In the genomic region with DNA sequence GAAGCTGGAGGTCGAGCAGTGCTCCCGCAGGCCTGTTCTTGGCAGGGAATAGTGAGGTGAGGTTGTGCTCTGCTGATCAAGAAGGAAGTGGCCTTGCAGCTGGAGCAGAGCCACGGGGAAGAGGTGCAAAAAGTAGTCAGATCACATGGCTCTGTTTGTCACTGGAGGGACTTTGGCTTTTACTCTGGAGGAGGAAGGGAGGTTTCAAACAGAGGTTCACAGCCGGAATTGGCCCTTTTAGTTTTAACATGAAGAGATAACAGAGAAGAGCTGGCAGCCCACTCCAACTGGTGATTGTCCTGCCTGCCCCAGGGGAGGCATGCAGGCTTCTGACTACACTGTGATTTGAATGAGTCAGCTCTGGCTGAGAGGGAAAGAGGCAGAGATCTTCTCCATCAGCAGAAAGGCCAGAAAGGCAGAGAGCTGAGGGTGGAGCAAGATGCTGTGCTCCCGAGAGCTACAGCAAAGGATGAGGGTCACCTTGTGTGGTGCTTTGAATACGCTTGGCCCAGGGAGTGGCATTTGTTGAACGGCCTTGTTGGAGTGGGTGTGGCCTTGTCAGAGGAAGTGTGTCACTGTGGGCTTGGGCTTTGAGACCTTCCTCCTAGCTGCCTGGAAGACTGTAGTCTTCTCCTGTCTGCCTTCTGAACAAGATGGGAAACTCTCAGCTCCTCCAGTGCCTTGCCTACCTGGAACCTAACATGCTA, we compare ENCODE assay signal across 10 mouse cellular contexts. TPM values are rescaled to one million over a fixed set of nuclear protein-coding genes. Genes with fewer than 3 reads are reported as not detected.
A peak's percentile ranks its signal among the peaks of the same experiment; 100 is the strongest.
DNase-seq lines count a peak whose midpoint lies in the region; ATAC-seq and TF ChIP-seq lines count a peak whose summit lies in the region.
"Had no signal": no experiment of that assay in that cellular context is flagged by ENCODE, and none has a peak within 500 bp of the region (broad histone marks: within the 10 kb centered on the region; RNA-seq: fewer than 3 reads in every experiment).

No protein-coding gene starts in this region.

- WGBS in liver, embryonic 12.5 days (ENCODE audit: insufficient replicate concordance) = 47% methylated on average over 7 of the region's 7 CpGs
- WGBS in limb, embryonic 10.5 days = 79% methylated on average over 7 of the region's 7 CpGs
- WGBS in forebrain, postnatal 0 days = 78% methylated on average over 7 of the region's 7 CpGs

- H3K4me1 ChIP-seq in liver, embryonic 12.5 days = 0 out of 2 replicates have a peak, but pooled peaks cover 3% of the 10 kb centered on the region
- H3K4me1 ChIP-seq in limb, embryonic 10.5 days = no peaks in the 10 kb centered on the region
- peaks cover 8% of the 10 kb centered on the region; the same call in 1 of the 2 replicates for H3K4me1 ChIP-seq in forebrain, postnatal 0 days (ENCODE audit: insufficient read depth)

- no peak for ATAC-seq in liver, embryonic 12.5 days
- ATAC-seq in forebrain, postnatal 0 days = no peak

- TF ChIP-seq POLR2A in myocyte (IDR thresholded peaks at IDR 0.05; ENCODE audit: insufficient read length, low read depth) = no peak

- no peak overlapping the region for H3K4me3 ChIP-seq in liver, embryonic 12.5 days
- H3K4me3 ChIP-seq in myocyte = no peak overlapping the region
- H3K4me3 ChIP-seq in limb, embryonic 10.5 days = no peak overlapping the region
- no peak overlapping the region for H3K4me3 ChIP-seq in forebrain, postnatal 0 days (ENCODE audit: low read depth, low read length)
- H3K4me3 ChIP-seq: erythroblast, embryonic 14.5 days had no signal

- H3K27ac ChIP-seq in liver, embryonic 12.5 days = no peak overlapping the region
- no peak overlapping the region for H3K27ac ChIP-seq in limb, embryonic 10.5 days
- no peak overlapping the region for H3K27ac ChIP-seq in forebrain, postnatal 0 days (ENCODE audit: low read depth, low read length)

- no peak overlapping the region for H3K9ac ChIP-seq in liver, embryonic 12.5 days
- no peak overlapping the region for H3K9ac ChIP-seq in forebrain, postnatal 0 days

- no peaks in the 10 kb centered on the region for H3K27me3 ChIP-seq in liver, embryonic 12.5 days (replicated peaks)
- no peaks in the 10 kb centered on the region for H3K27me3 ChIP-seq in myocyte (ENCODE audit: control insufficient read depth, insufficient read depth, insufficient read length)
- no peaks in the 10 kb centered on the region for H3K27me3 ChIP-seq in limb, embryonic 10.5 days (ENCODE audit: low read depth, poor library complexity, severe bottlenecking)
- no peaks in the 10 kb centered on the region for H3K27me3 ChIP-seq in forebrain, postnatal 0 days (ENCODE audit: insufficient read depth, low read length)

- no peaks in the 10 kb centered on the region for H3K36me3 ChIP-seq in liver, embryonic 12.5 days
- no peaks in the 10 kb centered on the region for H3K36me3 ChIP-seq in myocyte (ENCODE audit: control insufficient read depth, insufficient read depth)
- no peaks in the 10 kb centered on the region for H3K36me3 ChIP-seq in limb, embryonic 10.5 days
- H3K36me3 ChIP-seq in forebrain, postnatal 0 days (ENCODE audit: insufficient read depth) = no peaks in the 10 kb centered on the region

- H3K4me2 ChIP-seq in liver, embryonic 12.5 days = no peak overlapping the region
- peak overlapping the region; percentile 2 for H3K4me2 ChIP-seq in myocyte (ENCODE audit: low read depth)
- no peak overlapping the region for H3K4me2 ChIP-seq in forebrain, postnatal 0 days (ENCODE audit: low read depth)

- DNase-seq in liver = peak; percentile 2
- peak; percentile 78 to 87 for DNase-seq in heart, adult 18-20 months
- peak; percentile 80 for DNase-seq in kidney, adult 18-20 months
- no peak for DNase-seq in layer of hippocampus, adult 9-10 months (ENCODE audit: low spot score)
- no peak for DNase-seq in limb, embryonic 10.5 days (ENCODE audit: low spot score)
- DNase-seq in forebrain, postnatal 0 days = no peak

- TF ChIP-seq CTCF in forebrain, postnatal 0 days (IDR thresholded peaks at IDR 0.05; ENCODE audit: low read depth) = no peak

- 0 out of 2 replicates have a peak, but pooled peaks cover 2% of the 10 kb centered on the region for H3K9me3 ChIP-seq in liver, embryonic 12.5 days (replicated peaks)
- no peaks in the 10 kb centered on the region for H3K9me3 ChIP-seq in limb, embryonic 10.5 days (replicated peaks)
- no peaks in the 10 kb centered on the region for H3K9me3 ChIP-seq in forebrain, postnatal 0 days (ENCODE audit: low read length)

- no peaks in the 10 kb centered on the region for H3K79me2 ChIP-seq in myocyte (ENCODE audit: control insufficient read depth, insufficient read depth)

- H3ac ChIP-seq in myocyte (ENCODE audit: control insufficient read depth, insufficient read length) = no peak overlapping the region

TF ChIP-seq in myocyte, 11 proteins besides CTCF, POLR2A, EP300 and RAD21:
- TF ChIP-seq POLR2AphosphoS2 (IDR thresholded peaks at IDR 0.05; ENCODE audit: insufficient read length, low read depth) = no peak
- TF ChIP-seq E2F4 (IDR thresholded peaks at IDR 0.05; ENCODE audit: insufficient read depth) = no peak
- no peak for TF ChIP-seq MYOD1 (IDR thresholded peaks at IDR 0.05; ENCODE audit: control insufficient read depth in 1 of 3, insufficient read length in 2 of 3, low read depth in 2 of 3)
- no peak for TF ChIP-seq USF1 (IDR thresholded peaks at IDR 0.05; ENCODE audit: low read depth)
TF ChIP-seq in myocyte: peak in this region for 0.

RNA-seq across cellular contexts. Expression of gene Polm, which starts 9.0 kb away (rescaled TPM):
- 2.8 and 2.9 TPM in 2 replicates for polyA plus RNA-seq in liver, embryonic 12.5 days (2016; fragmentation: Nextera tagmentation; extraction: Ambion mirVana)
- 1 to 10 TPM; 1.7 to 3.3 TPM for total RNA-seq in heart, adult 18-20 months (2021)
- 4.3 TPM for polyA plus RNA-seq in myocyte (2012; fragmentation: generic; extraction: Trizol)
- 7.1 and 10.3 TPM in 2 replicates for polyA plus RNA-seq in limb, embryonic 10.5 days (2016; fragmentation: Nextera tagmentation; extraction: Ambion mirVana)
- total RNA-seq in forebrain, postnatal 0 days (2014; rRNA removed) = 7.5 and 9.7 TPM in 2 replicates
- polyA plus RNA-seq in forebrain, postnatal 0 days (2015; fragmentation: Nextera tagmentation; extraction: Ambion mirVana) = 4.6 and 6.0 TPM in 2 replicates

RNA-seq across cellular contexts. Expression of gene Aebp1, which starts 15.0 kb away (rescaled TPM):
- polyA plus RNA-seq in liver, embryonic 12.5 days (2016; fragmentation: Nextera tagmentation; extraction: Ambion mirVana) = 8.5 and 9.6 TPM in 2 replicates
- total RNA-seq in heart, adult 18-20 months (2021) = 10 to 100 TPM; 16.4 to 26.9 TPM
- 103 TPM for polyA plus RNA-seq in myocyte (2012; fragmentation: generic; extraction: Trizol)
- polyA plus RNA-seq in limb, embryonic 10.5 days (2016; fragmentation: Nextera tagmentation; extraction: Ambion mirVana) = 8.2 TPM in 2 replicates
- total RNA-seq in forebrain, postnatal 0 days (2014; rRNA removed) = 9.8 and 14.9 TPM in 2 replicates
- 15.9 and 19.8 TPM in 2 replicates for polyA plus RNA-seq in forebrain, postnatal 0 days (2015; fragmentation: Nextera tagmentation; extraction: Ambion mirVana)

RNA-seq across cellular contexts. Expression of gene Pold2, which starts 31.3 kb away (rescaled TPM):
- 105 TPM in 2 replicates for polyA plus RNA-seq in liver, embryonic 12.5 days (2016; fragmentation: Nextera tagmentation; extraction: Ambion mirVana)
- 10 to 100 TPM; 35.4 to 40.6 TPM for total RNA-seq in heart, adult 18-20 months (2021)
- polyA plus RNA-seq in myocyte (2012; fragmentation: generic; extraction: Trizol) = 101 TPM
- polyA plus RNA-seq in limb, embryonic 10.5 days (2016; fragmentation: Nextera tagmentation; extraction: Ambion mirVana) = 165 and 175 TPM in 2 replicates
- total RNA-seq in forebrain, postnatal 0 days (2014; rRNA removed) = 20.4 and 29.0 TPM in 2 replicates
- 48.0 and 51.3 TPM in 2 replicates for polyA plus RNA-seq in forebrain, postnatal 0 days (2015; fragmentation: Nextera tagmentation; extraction: Ambion mirVana)

RNA-seq across cellular contexts. Expression of gene Pgam2, which starts 43.3 kb away (rescaled TPM):
- polyA plus RNA-seq in liver, embryonic 12.5 days (2016; fragmentation: Nextera tagmentation; extraction: Ambion mirVana) = 1.7 TPM in 2 replicates
- 1,000 to 10,000 TPM in 1 of 2 experiments, 100 to 1,000 TPM in 1; 827 to 1,050 TPM for total RNA-seq in heart, adult 18-20 months (2021)
- polyA plus RNA-seq in myocyte (2012; fragmentation: generic; extraction: Trizol) = 349 TPM
- polyA plus RNA-seq in limb, embryonic 10.5 days (2016; fragmentation: Nextera tagmentation; extraction: Ambion mirVana) = 4.1 and 9.6 TPM in 2 replicates
- 0.38 and 3.5 TPM in 2 replicates for total RNA-seq in forebrain, postnatal 0 days (2014; rRNA removed)
- polyA plus RNA-seq in forebrain, postnatal 0 days (2015; fragmentation: Nextera tagmentation; extraction: Ambion mirVana) = 3.3 and 3.5 TPM in 2 replicates
- polyA plus RNA-seq: erythroblast, embryonic 14.5 days had no signal

RNA-seq across cellular contexts. Expression of gene Myl7, which starts 51.8 kb away (rescaled TPM):
- 21.8 and 22.5 TPM in 2 replicates for polyA plus RNA-seq in liver, embryonic 12.5 days (2016; fragmentation: Nextera tagmentation; extraction: Ambion mirVana)
- 100 to 1,000 TPM; 602 to 633 TPM for total RNA-seq in heart, adult 18-20 months (2021)
- polyA plus RNA-seq in myocyte (2012; fragmentation: generic; extraction: Trizol) = not detected
- polyA plus RNA-seq in limb, embryonic 10.5 days (2016; fragmentation: Nextera tagmentation; extraction: Ambion mirVana) = 6.8 and 8.0 TPM in 2 replicates
- total RNA-seq in forebrain, postnatal 0 days (2014; rRNA removed) = not detected in 2 replicates
- not detected in 2 replicates for polyA plus RNA-seq in forebrain, postnatal 0 days (2015; fragmentation: Nextera tagmentation; extraction: Ambion mirVana)
- total RNA-seq: left cerebral cortex, postnatal 36 days had no signal

Comparison
In these comparisons a context has a peak if more than half of its experiments do, and no peak if none do; other contexts are left out.
1. DNase-seq: peak in liver (single experiment), heart, adult 18-20 months (2 of 2) and kidney, adult 18-20 months (single experiment); none in layer of hippocampus, adult 9-10 months (single experiment), limb, embryonic 10.5 days (single experiment) and forebrain, postnatal 0 days (single experiment).